Mouse (Mus musculus) Patski (cell line): Measurements from ENCODE around the gene Klf5. TPM values are rescaled to one million over a fixed set of nuclear protein-coding genes. Genes with fewer than 3 reads are reported as not detected.

ENCODE experiments used
- ATAC-seq: fragments of 100-300 bp; one replicate; pipeline ENCODE4 v1.8.0; 2021
- CTCF ChIA-PET: fragments of 350-600 bp; sonication (Branson Sonifier 250); formaldehyde crosslinking; loops from one replicate; lab custom pipeline; 2022; ENCODE audit warnings: inconsistent platforms; lab: Charles Lee
- POLR2A ChIA-PET: fragments of 350-600 bp; sonication (Branson Sonifier 250); formaldehyde crosslinking; loops from one replicate; lab custom pipeline; 2022; ENCODE audit warnings: antibody characterized with exemption, inconsistent platforms; lab: Charles Lee
- DNase-seq: peaks from one replicate; pipeline ENCODE4 v3.0.0-alpha.2; 2011; ENCODE audit warnings: low read depth, low spot score
- H3K27me3 ChIP-seq: fragments of 371-371 bp; one replicate; pipeline ENCODE4 v1.5.1; 2021
- CTCF ChIP-seq: fragments of 100-300 bp; IDR thresholded peaks from one replicate; pipeline ENCODE4 v1.5.1; 2021
- in situ Hi-C: fragments of 300-500 bp; cut with MboI; formaldehyde crosslinking; loops from 3 replicates; pipeline ENCODE4 v1.11.1; 2018; ENCODE audit warnings: low pct_unique_long_range_greater_than_20kb, mixed read lengths
- polyA plus RNA-seq: library from polyadenylated mRNA; unstranded; gene quantifications from one replicate; pipeline ENCODE4 v1.2.3, GENCODE M21; 2021

Klf5 gene
- polyA plus RNA-seq, 1 experiment from 2014 or later: 27.9 TPM

DNA sequence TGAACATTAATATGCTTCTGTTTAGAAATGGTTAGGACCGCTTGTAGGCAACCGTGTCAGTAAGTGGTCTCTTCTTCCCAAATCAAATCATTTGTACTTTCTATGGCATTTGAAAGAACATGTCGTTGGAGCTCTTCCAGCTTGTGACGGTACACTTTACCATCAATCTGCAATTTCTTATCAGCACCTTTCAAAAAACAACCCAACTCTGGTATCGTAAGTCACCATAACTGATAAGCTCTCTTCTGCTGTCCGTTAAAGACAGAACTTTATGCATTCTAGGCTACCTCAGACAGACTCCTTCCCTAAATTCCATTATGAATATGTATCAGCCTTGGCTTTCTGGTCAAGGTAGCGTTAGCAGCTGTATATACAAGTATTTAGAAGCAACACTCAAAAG lies 7.9 kb downstream of the Klf5 start:
- no peak for TF ChIP-seq CTCF
- ChIA-PET CTCF (interaction anchor here (1.4 kb wide), 1 partner anchor 11 kb away, joined by 6 read pairs; no protein-coding TSS in a partner anchor), POLR2A (no interaction called here)
- in situ Hi-C loops: loop anchor here (10.0 kb wide), 3 partner anchors 238 to 438 kb away; no protein-coding TSS in a partner anchor
- ATAC-seq: no peak
- H3K27me3 ChIP-seq: no peaks in the 10 kb centered on the region
- DNase-seq: no peak

DNA sequence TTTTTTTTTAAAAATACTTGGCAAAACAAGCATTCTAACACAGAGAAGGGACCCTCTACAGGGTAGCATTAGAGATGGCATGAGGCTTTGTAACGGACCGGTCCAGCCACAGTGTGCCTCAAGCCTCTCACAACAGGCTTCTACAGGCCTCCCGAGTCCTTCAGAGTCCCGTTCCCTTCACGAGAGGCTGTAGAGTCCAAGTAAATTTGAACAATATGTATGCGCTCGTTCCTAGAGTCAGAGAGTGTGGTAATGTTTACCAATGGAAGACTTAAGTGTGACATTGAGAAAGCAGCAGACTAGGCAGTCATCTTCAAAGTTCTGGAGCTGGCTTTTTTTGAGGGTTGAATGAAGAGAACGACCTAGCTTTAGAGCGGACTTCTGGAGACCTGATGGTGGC lies 11.1 kb downstream of the Klf5 start:
- CTCF ChIA-PET: no interaction called here
- H3K27me3 ChIP-seq: no peaks in the 10 kb centered on the region
- no peak for DNase-seq
- in situ Hi-C loops: loop anchor here (10.0 kb wide), 3 partner anchors 235 to 435 kb away; no protein-coding TSS in a partner anchor
- no peak for TF ChIP-seq CTCF
- ATAC-seq: no peak
- POLR2A ChIA-PET: interaction anchor here (0.6 kb wide), 1 partner anchor 39 kb away, joined by 4 read pairs; no protein-coding TSS in a partner anchor

GRCm38 (mm10) chr14:99310358-99310757 lies 11.9 kb downstream of the Klf5 start:
- POLR2A ChIA-PET: interaction anchor here (0.6 kb wide), 2 partner anchors 11 to 38 kb away, joined by 3 to 4 read pairs; no protein-coding TSS in a partner anchor
- CTCF ChIA-PET: no interaction called here
- H3K27me3 ChIP-seq: no peaks in the 10 kb centered on the region
- in situ Hi-C loops: no loop called here
- no peak for TF ChIP-seq CTCF
- DNase-seq (no peak), ATAC-seq (no peak)

GRCm38 (mm10) chr14:99313062-99313461 lies 14.6 kb downstream of the Klf5 start:
- DNase-seq: no peak
- no peaks in the 10 kb centered on the region for H3K27me3 ChIP-seq
- TF ChIP-seq CTCF: no peak
- POLR2A ChIA-PET: no interaction called here
- CTCF ChIA-PET: no interaction called here
- in situ Hi-C loops: no loop called here
- ATAC-seq: no peak

DNA sequence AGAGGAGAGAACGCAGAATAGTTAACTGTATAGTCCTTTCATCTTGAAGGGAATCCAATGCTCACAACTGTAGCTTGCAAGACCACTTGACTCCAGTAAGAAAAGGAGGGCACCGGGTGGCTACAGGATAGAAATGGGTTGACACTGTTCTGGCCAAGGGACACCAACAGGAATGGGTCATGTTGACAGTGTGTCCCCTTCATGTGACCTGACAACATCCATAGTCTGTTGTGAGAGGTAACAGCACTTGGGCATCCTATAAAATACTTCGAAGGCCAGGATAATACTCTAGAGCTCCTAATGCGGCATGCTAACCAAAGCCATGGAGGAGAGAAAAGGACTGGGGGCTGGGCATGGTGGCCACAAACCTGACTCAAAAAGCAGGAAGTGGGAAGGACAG lies 17.8 kb downstream of the Klf5 start:
- ATAC-seq (no peak), DNase-seq (no peak)
- H3K27me3 ChIP-seq: no peaks in the 10 kb centered on the region
- CTCF ChIA-PET: no interaction called here
- in situ Hi-C loops: no loop called here
- TF ChIP-seq CTCF: no peak
- POLR2A ChIA-PET: no interaction called here

GRCm38 (mm10) chr14:99320736-99321135 lies 22.2 kb downstream of the Klf5 start:
- TF ChIP-seq CTCF: no peak
- POLR2A ChIA-PET: interaction anchor here (0.6 kb wide), 1 partner anchor 70 kb away, joined by 3 read pairs; no protein-coding TSS in a partner anchor
- no peak for ATAC-seq
- in situ Hi-C loops: no loop called here
- CTCF ChIA-PET: no interaction called here
- H3K27me3 ChIP-seq: no peaks in the 10 kb centered on the region
- no peak for DNase-seq

DNA sequence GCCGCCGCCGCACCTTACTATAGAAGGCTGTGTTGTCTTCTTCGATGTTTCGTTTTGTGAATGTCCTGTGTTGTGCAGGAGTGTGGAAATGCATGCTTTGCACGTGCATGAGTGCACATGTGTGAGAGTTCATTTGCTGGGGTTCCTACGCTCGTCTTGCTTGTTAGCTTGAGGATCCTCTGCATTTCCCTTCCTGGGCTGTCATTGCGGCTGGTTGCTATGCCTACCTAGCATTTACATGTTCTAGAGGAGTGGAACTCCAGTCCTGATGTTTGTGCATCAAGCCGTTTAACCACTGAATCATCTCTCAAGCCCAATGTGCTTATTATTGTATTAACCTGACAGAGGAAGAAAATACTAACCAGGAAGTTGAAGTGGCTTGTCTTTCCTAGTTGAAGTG lies 24.9 kb downstream of the Klf5 start:
- no peaks in the 10 kb centered on the region for H3K27me3 ChIP-seq
- no peak for TF ChIP-seq CTCF
- in situ Hi-C loops: no loop called here
- no peak for ATAC-seq
- CTCF ChIA-PET: no interaction called here
- no peak for DNase-seq
- POLR2A ChIA-PET: no interaction called here

DNA sequence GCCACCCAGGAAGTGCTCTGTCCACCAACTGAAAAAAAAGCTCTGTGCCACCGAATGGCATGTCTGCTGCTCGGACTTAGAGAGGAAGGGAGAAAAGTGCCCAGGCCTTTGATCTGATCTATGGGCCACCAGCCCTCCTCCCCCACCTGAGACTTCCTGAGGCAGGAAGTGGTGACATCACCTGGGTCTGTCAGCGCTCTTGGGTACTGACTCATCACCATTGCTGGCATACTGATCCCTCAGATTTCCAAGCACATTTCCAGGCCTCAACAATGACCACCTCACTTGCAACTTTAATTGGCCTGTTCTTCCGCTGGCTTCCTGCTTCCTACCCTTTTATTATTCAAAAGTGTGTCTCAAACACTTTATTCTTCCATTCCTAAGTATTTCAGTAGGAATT lies 26.0 kb downstream of the Klf5 start:
- ChIA-PET CTCF (interaction anchor here (1.2 kb wide), 1 partner anchor 17 kb away, joined by 3 read pairs; no protein-coding TSS in a partner anchor), POLR2A (interaction anchor here (0.6 kb wide), 1 partner anchor 227 kb away, joined by 8 read pairs; no protein-coding TSS in a partner anchor)
- in situ Hi-C loops: no loop called here
- no peaks in the 10 kb centered on the region for H3K27me3 ChIP-seq
- no peak for TF ChIP-seq CTCF
- ATAC-seq (peak; percentile 93), DNase-seq (peak; percentile 48)

DNA sequence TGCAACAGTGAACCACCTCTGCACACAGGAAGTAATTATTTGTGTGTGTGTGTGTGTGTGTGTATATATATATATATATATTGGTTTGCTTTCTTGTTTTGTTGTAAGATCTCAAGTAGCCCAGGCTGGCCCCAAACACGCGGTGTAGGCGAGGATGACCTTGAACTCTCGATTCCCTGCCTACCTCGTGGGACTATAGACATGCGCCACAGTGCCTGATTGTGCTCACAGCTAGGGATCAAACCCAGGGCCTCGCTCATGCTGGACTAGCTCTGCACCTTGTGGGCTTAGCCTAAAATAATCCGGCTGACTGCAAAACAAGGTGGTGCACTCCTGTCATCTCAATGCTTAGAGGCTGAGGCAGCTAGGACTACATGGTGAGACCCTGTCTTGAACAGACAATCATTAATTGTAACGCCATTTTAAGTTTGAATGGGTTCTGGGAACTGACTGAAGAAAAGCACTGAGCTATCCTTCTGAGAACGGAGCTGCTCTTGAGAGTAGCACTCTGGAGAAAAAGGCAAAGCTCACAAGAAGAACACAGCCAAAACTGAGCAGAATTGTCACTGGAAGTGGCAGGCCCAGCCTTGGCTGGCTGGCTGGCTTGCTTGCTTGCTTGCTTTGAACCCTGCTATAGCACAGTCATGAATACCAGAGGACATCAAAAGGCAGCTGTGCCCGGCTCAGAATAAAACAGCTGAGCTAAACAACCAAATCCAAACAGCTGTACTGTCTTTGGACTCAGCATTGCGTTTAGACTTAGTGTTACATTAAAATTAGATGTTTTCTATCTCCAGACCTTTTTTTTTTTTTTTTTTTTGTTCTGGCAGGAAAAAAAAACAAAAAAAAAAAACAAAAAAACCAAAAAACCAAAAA lies 27.3 kb downstream of the Klf5 start:
- no peak for DNase-seq
- ChIA-PET POLR2A (no interaction called here), CTCF (interaction anchor here (1.5 to 1.6 kb wide), 2 partner anchors 9 to 12 kb away, joined by 3 to 4 read pairs; no protein-coding TSS in a partner anchor)
- TF ChIP-seq CTCF: no peak
- no peaks in the 10 kb centered on the region for H3K27me3 ChIP-seq
- no peak for ATAC-seq
- in situ Hi-C loops: no loop called here

GRCm38 (mm10) chr14:99336598-99336997 lies 38.1 kb downstream of the Klf5 start:
- no peak for ATAC-seq
- in situ Hi-C loops: no loop called here
- DNase-seq: no peak
- TF ChIP-seq CTCF: no peak
- ChIA-PET POLR2A (no interaction called here), CTCF (no interaction called here)
- H3K27me3 ChIP-seq: no peaks in the 10 kb centered on the region

GRCm38 (mm10) chr14:99339021-99339420 lies 40.5 kb downstream of the Klf5 start:
- ATAC-seq (no peak), DNase-seq (no peak)
- H3K27me3 ChIP-seq: no peaks in the 10 kb centered on the region
- TF ChIP-seq CTCF: no peak
- in situ Hi-C loops: no loop called here
- ChIA-PET CTCF (no interaction called here), POLR2A (no interaction called here)
